Mouse (Mus musculus) megakaryocyte, adult 5-6 weeks (primary cell): ENCODE data around the gene Pax1. TPM values are rescaled to one million over a fixed set of nuclear protein-coding genes. Genes with fewer than 3 reads are reported as not detected.

Source experiments
- ATAC-seq: 2 replicates; pipeline ENCODE4 v1.8.0; 2016; ENCODE audit warnings: mild to moderate bottlenecking, inconsistent platforms; ENCODE audit not compliant: poor library complexity, severe bottlenecking
- total RNA-seq, 2 experiments: library from RNA; stranded (forward) in 1 of 2; stranded (reverse) in 1 of 2; fragments of 153-499, 151-499 nt in 1 of 2; fragments of 221-1000, 200-1000 nt in 1 of 2; gene quantifications; 2 replicates each; pipeline versions ENCODE4 v1.2.3 to v1.2.4; 2015 to 2017

The Pax1 gene
- total RNA-seq, 2 experiments from 2014 or later, result not detected

DNA sequence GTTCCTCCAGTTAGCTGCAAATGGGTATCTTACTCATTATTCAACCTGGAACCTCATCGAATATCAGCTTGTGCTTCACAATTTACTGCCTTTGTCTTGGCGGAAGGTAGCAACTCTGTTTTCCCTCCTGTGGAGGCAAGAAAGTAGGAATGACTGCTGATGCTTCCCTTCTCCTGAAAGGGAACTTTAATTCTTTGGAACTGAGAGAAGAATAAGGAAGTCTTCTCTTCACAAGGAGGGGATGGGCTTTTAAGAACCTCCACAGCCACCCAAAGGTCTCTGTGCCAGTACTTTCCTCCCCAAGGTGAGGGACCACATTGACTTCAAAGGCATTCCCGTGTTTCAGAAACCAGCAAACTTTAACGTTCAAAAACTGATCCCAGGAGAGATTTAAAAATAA, 10.1 kb downstream of the Pax1 start:
- no peak for ATAC-seq

DNA sequence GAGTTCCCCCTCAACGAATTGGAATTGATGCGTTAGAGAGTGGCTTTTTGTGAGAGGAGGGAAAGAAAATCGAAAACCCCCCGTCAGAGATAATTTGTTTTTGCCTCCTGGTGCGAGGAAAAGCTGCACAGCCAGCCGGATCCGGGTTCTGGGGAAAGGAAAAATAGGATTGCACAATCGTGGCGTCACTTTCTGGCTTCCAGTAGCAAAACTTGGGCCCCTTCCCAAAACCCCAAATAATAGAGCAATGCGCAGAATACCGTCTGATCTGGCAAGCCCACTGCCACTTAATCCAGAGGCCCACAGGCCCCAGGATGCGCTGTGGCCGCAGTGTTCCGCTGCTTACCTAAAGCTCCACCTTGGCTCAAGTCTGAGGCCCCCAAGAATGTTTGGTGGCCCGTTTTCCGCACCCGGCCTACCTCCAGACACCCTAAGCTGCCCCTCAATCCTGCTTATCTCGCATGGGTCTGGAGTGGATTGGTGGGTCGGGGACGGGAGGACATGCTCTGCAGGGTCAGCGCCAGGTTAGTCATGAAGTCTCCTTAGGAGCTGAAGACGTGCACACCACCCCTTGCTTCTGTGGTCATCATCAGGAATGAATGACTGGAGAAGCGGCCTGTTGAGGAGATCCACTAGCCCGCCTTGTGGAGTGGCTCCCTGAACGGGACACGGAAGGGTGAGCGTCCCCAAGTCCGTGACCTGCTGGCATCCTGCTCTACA, 11.4 kb downstream of the Pax1 start:
- no peak for ATAC-seq

DNA sequence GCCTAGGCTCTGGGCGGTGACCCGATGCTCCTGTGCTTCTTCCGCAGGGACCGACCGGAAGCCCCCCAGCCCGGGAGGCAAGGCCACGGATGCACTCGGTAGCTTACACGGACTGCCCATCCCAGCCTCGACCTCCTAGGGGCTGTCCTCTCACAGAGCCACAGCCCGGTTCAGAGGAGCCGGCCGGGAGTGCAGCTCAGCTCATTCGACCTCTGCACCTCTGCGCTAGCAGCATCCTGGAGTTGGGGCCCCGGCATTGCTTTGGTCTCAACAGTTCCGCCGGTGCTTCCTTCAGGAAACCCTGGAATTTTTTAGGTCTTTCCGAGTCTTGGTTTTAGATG, 11.9 kb downstream of the Pax1 start:
- no peak for ATAC-seq

DNA sequence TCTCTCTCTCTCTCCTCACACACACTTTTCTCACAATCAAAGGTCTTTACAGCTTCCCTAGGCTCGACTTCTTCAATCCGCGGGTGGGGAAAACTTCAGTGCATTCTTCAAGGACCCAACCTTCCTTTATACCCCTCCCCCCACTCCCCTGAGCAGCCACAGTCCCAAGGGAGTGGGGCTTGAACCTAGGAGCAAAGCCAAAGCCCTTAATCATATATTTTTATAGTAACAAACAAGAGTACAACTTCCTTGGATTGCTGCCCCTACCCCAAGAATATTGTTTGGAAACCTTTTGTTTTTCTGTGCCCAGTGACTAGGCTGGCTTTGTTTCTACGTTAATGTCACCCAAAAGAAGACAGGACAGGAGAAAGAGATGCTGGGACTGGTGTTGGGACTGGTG, 12.5 kb downstream of the Pax1 start:
- ATAC-seq, result no peak

DNA sequence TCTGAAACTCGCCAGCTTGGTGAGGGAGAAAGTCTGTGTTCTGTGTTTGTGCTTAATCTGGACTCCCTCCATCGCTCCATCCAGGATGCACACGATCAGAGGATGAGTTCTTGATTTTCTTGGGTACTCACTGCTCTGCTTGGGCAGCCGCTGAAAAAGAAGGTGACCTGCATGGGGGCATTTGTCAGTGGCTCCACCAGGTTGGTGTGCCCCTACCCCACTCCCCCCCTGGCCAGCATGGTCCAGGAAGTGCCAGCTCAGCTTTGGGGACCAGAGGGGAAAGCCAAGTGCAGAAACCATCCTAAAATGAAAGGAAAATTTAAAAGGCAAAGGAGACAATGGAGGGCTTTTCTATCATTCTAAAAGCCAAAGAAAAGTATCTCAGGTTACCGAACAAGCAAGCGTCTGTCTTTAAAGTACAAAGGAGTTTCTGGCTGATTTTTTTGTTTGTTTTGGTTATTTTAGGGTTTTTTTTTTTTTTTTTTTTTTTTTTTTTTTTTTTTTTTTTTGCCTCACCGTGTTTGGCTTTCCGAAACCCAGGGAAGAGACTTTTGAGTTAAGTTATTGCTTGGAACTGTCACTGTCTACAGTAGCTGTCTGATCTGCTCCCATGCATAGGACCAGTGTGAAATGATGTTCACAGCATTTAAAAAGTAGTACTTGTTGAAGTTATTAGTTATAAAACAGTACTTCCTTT, 13.4 kb downstream of the Pax1 start:
- ATAC-seq, result no peak

DNA sequence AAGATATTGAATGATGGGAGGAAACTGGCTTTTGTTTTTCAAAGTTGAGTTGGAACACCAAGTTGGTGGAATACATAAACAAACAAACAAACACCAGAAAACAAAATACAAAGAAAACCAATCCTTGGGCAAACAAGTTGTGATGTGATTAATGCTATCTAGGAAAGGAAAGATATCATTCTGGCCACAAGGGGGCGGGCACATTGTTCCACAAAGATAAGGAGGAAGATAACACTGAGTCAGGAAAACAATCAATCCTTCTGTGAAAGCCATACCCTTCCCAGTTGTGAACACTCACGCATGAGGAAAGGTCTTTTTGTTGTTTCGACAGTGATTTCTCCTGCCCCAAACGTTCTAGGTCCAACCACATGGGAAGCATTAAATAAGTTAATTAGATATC, 17.2 kb downstream of the Pax1 start:
- no peak for ATAC-seq

DNA sequence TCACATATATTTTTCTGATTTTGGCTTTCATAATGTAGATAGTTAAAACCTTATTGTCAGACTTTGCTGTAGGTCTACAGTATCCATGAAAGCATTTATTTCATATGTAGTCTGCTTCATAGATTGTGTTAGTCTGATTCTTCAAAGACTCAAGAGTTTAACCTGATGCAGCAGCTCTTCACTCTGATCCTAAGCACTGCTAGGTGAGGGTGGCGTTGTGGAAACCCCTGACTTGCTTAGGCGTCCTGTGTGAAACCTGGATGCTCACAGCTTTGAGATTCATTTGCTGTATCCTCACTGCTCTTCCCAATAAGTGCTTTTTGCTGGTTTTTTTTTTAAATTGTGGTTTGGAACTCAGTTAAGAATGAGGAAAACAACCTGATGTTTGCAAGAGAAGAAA, 21.6 kb downstream of the Pax1 start:
- no peak for ATAC-seq

DNA sequence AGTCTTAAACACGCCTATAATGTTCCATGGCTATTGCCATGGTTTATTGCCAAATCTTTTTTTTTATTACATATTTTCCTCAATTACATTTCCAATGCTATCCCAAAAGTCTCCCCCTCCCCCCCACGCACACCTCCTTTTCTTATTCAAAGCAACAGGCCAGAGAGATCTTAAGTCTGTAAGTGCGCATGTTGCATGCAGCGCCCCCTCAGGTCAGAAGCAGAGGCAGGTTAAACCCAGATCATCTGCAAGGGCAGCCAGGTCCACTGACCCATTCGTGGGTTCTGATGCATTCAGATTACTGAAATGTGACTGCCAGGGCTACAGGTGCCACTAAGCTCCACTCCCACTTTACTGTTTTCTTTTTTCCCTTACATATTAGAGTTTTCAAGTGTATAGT, 25.2 kb downstream of the Pax1 start:
- no peak for ATAC-seq

DNA sequence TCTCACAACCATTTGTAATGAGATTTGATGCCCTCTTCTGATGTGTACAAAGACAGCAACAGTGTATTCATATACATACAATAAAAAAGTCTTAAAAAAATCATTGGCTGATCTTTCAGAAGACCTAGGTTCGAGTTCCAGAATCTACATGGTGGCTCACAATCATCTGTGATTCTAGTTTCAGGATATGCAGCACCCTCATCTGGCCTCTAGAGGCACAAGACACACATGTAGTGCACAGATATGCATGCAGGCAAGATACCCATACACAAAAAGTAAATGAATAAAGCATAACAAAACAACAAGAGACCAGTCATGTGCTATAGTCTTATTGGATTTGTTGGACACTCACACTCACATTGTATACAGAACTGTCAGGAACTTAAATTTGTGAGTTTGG, 47.6 kb downstream of the Pax1 start:
- no peak for ATAC-seq

DNA sequence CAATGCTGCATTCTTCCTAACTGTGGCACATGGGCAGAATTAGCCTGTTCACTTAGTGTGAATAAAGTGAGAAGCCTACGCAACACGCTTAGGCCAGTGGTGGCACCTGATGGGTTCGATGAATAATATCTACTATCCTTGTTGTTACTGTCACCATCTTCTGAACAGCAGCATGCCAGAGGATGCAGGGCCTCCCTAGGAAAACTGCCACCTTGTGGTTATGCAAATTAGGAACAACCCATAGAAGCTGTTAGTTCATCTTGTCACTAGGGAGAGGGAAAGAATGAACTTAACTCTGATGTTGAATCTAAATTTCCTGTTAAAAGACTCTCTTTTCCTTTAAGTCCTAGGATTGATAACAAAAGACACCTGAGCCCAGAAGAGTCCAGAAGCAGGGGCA, 53.3 kb downstream of the Pax1 start:
- ATAC-seq, result no peak

DNA sequence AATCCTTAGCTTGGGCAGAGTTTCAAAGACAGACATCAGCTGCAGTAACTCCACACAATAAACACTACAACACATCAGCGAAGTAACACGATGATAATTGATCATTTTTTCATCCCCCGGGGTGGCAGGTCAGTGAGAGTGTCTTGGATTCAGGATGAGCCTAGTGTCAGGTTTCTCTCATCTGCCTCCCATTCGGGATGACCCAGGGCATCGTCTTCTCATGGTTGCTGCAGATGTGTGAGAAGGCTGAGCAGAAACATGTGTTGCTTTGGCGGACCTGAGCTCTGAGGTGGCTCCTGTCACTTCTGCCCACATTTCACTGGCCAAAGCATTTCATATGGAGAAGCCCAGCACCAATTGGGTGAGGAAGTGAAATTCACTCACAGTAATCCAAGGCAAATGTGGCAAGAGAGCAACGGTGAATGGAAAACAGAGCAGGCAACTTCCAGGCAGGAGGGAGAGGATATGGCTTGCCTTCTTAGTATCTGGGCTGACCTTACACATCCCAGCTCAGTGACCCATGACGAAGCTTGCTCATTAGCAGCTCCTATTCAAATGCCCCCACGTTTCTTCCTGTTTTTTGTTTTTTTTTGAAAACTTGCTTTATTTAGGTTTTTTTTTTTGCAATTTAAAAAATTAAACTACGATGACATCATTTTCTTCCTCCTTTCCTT, 63.0 kb downstream of the Pax1 start:
- ATAC-seq, result no peak

DNA sequence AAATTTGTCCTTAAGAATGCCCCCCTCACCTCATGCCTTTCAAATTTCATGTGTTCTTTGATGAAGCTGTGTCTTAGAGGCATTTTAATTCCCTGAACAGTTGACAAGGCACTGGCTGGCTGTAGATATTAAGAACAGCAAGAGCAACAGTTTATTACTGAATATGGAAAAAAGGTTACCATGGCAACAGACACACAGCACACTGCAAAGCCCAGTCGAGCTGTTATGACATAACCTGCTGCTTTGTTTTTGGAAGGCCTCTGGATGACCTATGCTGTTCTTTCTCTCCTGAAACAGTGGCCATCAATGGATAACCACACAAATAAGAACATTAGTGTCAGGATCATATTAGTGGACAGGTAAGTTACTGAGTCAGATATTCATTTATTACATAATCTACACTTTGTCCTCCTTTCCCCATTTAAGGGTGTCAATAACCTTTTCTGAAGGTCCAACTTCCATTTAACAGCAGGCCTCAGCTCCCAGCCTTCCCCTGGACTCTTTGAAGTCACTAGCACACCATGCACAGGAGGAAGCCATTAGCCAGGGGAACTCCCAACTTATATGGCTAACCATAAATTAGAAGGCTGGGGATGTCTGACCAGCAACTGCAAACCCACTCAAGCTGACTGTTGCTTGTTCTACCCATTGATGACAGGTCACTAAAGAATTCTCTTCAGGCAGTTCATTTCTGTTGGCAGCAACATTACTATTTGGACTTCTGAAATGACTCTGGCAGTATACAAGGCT, 68.1 kb downstream of the Pax1 start:
- no peak for ATAC-seq

DNA sequence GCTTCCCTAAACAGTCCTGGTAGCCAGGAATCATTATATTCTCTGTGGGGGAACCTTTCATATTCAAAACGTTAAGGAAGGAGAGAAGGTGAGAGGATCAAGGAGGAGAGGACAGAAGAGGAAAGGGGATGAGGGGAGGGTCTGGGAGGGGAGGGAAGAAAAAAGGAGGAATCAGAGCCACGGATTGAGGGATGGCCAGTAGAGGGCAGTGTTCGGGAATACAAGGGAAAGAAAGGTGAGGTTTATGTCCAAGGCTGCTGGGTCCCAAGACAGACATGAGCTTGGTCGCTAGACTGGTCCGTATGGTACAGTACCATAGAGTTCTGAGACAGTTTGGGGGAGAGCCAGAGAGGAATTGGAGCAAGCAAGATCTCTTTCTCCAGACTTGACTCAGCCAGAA, 71.4 kb downstream of the Pax1 start:
- ATAC-seq, result no peak

Other genes starting within 250 kb of the Pax1 start
- gene Nkx2-2, start 167.7 kb upstream of the Pax1 start, total RNA-seq (2015), result not detected in 2 replicates
- not detected in 2 replicates for gene Nkx2-2, start 167.7 kb upstream of the Pax1 start, total RNA-seq (2017)